Mouse (Mus musculus): ENCODE measurements at regions not wholly inside any gene's neighbourhood (a gene's known extent, or its start where the extent isn't known, plus 50 kb on each side); places are given as distances from the start of the nearest gene placed in this dataset.

DNA sequence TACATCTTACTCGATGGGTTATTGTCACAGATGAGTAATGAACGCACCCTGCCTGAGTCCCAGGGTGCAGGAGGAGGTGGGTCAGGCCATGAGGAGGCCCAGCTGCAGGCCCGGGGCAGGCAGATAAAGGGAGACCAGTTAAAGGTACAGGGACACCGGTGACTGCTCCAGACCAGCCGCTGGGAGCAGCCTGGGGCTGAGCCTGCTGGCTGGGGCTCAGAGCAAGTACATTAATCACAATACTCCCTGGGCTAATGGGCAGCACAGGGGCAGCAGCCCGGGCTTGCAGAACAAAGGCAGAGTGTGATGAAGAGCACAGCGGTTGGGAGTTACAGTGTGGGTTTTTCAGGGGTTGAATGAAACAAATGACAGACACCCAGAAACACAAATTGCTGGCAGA lies 154.4 kb upstream of the Rnf219 start:
- no peak for DNase-seq (ENCODE audit: low spot score in 2 of 2)

DNA sequence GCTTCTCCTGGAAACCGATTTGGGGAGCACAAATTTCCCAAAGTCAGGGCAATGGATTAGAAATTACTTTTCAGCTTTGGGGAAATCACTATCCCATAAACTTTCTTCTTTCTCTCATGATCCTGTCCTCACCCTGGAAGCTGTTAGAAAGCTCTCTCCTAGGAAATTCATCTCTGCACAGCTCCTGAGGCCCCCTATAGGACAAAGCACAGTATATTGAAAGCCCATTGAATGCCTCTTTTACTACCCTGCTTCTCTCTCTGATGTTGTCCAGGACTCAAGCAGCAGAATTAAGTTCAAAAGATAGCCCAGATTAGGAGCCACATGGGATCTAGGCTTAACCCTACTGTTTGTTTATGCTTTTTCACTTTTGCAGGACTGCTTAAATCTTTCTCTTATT lies 139.3 kb upstream of the Rnf219 start:
- no peak for DNase-seq (ENCODE audit: low spot score in 2 of 2)

DNA sequence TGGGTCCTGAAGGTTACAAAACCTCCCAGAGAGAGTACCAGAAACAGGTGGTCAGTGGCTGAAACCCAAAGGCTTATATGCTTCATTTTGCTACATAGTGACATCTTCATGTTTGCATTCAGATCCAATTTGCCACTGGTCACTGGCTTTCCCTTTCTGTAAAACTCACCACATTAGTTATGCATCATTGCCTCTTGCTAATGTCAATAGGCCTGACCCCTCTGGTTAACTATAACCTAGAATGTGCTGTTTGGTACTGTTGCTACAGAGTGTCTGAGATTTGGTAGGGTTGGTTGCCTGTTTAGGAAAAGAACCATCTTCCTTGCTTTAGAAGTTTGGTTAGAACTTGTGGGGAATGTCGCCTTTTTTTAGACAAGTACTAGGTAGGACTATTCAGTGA lies 136.3 kb upstream of the Rnf219 start:
- DNase-seq (ENCODE audit: low spot score in 2 of 2): no peak

DNA sequence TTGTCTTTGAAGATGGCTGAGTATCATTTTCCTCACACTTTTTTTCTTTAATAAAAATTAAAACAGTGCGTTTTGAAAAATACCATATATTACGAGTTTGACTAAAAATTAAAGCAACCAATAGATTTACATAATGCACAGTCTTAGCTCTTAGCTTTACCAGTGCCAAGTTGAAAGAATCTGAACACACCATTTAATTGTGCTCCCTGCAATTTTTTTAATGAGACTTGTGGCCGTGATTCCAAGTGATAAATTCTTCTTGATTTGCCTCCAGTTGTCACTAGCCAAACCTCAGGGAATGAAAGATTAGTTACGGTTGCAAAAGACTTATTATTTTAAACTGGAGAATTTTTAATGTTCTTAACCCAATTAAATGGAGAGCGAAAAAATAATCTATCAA lies 127.5 kb upstream of the Rnf219 start:
- no peak for DNase-seq (ENCODE audit: low spot score in 2 of 2)

DNA sequence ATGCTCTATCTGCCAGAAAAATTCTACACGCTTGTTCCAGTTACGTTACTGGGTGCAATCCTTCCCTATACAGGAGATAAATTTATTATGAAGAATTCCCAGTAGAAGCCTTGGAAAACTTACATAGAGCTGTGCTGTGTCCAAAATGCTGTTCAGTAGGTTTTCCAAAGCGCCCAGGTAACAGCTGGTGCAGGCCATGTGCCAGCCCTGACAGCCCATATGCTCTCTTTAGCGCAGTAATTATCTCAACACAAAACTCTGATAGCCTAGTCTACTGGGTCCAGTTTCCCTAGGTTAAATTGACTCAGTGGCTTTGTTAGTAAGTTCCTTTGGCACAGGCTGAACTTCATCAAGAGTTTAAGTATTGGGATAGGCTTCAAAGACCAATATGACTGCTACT lies 122.2 kb upstream of the Rnf219 start:
- no peak for DNase-seq (ENCODE audit: low spot score in 2 of 2)

DNA sequence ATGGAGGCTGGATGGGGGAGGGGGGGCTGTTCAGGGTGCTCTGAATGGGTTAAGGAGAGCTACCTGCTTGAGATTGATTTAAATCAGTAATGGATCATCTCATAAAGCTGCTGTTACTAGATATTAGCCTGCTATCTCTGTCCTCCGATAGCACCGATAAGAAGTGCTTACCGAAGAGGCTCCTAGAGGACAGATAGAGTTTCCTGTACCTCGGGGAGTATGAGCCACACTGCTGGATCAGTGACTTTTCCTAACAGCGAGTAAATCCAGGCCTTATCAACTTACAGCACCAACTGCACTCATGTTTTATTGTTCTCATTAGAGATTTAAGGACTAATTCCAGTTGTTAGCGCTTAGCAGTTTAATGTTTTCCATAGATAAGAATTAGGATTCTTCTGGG lies 120.3 kb upstream of the Rnf219 start:
- DNase-seq (ENCODE audit: low spot score in 2 of 2): no peak

DNA sequence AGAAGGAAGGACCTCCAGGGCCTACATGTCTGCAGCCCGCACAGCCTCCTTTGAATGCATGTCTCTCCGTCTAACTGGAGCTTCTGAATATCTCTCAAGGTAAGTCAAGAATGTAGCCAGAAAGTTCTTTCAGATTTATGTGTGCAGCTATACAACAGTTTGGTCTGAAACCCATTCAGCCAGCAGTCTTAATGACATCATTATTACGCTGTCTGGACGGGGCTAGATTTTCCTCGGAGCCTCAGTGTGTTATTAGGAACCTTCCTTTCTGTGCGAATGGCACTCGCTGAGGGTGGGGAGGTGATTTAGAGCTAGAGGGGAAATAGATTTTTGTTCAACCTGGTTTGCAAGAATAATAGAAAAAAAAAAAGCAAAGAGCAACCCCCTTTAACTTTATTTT lies 116.9 kb upstream of the Rnf219 start:
- DNase-seq (ENCODE audit: low spot score in 2 of 2): no peak

DNA sequence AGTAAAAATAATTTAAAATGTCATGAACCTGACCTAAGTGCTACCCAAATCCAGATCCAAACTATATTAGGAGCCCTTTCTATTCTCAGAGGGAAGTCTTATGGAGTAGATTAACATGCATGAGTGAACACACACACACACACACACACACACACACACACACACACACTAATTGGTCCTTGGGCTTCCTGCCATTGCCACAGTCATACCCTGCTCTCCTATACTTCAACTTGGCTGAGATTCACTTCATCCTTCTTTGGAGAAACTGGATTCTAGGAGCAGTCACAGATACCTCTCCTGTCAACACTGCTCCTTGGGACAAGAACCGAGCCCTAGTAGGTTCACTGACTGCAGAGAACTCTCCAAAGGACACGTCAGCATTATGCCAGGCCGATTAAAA lies 89.0 kb upstream of the Rnf219 start:
- no peak for DNase-seq (ENCODE audit: low spot score in 2 of 2)

DNA sequence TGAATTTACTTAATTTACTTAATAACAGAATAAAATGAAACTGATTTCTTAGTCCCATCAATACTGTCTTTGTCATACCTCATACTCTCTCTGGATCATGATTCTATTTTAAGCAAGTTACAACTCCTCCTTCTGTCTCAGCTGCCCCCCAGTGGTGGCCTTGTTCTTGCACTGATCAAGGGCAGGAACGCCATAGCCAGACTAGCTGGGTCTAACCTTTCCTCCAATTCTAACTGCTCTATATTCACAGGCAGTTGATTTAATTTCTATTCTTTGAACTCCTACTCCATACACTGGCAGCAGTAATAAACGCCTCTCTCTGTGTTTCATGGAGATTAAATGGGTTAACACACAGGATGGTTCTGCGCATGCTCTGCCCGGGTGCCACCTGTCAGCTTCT lies 87.9 kb upstream of the Rnf219 start:
- DNase-seq (ENCODE audit: low spot score in 2 of 2): no peak

DNA sequence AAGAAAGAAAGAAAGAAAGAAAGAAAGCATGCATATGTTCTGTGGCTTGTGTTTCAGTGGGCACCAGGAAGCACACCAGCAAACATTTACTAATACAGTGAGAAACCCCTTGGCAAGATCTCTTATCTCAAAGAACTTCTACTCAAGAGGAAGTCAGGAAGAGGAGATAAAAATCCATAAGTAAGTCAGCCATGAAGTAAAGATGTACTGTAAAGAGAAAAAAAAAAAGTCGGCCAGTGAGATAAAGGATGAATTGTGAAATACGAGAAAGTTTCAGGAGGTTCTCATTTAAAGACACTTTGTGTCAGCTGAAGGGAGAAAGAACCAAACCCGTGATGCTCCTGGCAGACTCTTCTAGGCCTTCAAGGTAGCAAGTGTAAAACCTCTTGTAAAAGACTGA lies 72.4 kb upstream of the Rnf219 start:
- no peak for DNase-seq (ENCODE audit: low spot score in 2 of 2)

Measured in thymus, postnatal 10 days (tissue).